Mouse (Mus musculus) naive thymus-derived CD4-positive, alpha-beta T cell, adult 5 months (primary cell): ENCODE data around the gene Scgb1b20. TPM values are rescaled to one million over a fixed set of nuclear protein-coding genes. Genes with fewer than 3 reads are reported as not detected.

Experiments
- polyA plus RNA-seq: library from polyadenylated mRNA; unstranded; fragments of 100-300 nt; shearing (Covaris generic); gene quantifications from one replicate; pipeline ENCODE4 v1.2.1, GENCODE M21; 2017

The Scgb1b20 gene
- not detected for polyA plus RNA-seq

GRCm38 (mm10) chr7:33372934-33373333 lies at the start of gene Scgb1b20:
Gene Scgb1b20, plus strand, starts transcription at chr7:33373234.

GRCm38 (mm10) chr7:33366222-33366621 lies 6.8 kb upstream of the Scgb1b20 start, which contains the start of gene Scgb2b20:
Gene Scgb2b20, minus strand, starts transcription at chr7:33366322.

Other genes starting within 250 kb of the Scgb1b20 start
- gene Scgb2b18, start 199.4 kb upstream of the Scgb1b20 start, polyA plus RNA-seq: not detected
- gene Scgb1b18, start 187.7 kb upstream of the Scgb1b20 start, polyA plus RNA-seq: not detected
- gene Scgb2b19, start 92.9 kb upstream of the Scgb1b20 start, polyA plus RNA-seq: not detected
- not detected for gene Scgb1b19, start 85.9 kb upstream of the Scgb1b20 start, polyA plus RNA-seq
- gene Scgb2b20, start 6.9 kb upstream of the Scgb1b20 start, polyA plus RNA-seq: not detected
- gene Scgb2b21, start 147.2 kb downstream of the Scgb1b20 start, polyA plus RNA-seq: not detected